Mouse (Mus musculus) liver, embryonic 15.5 days (tissue): Measurements from ENCODE around the gene Cplx3. TPM values are rescaled to one million over a fixed set of nuclear protein-coding genes. Genes with fewer than 3 reads are reported as not detected.

Experiments
- ATAC-seq: fragments of 200-750 bp; cut with Nextera tagmentation; 2 replicates; pipeline ENCODE4 v1.8.0; 2017; ENCODE audit warnings: moderate number of reproducible peaks, mild to moderate bottlenecking, moderate library complexity; ENCODE audit not compliant: insufficient read depth
- H3K27ac ChIP-seq: fragments of 300-500 bp; sonication (generic); replicated peaks from 2 replicates; pipeline ENCODE4 v1.5.1; 2015; ENCODE audit warnings: mild to moderate bottlenecking, inconsistent platforms
- H3K27me3 ChIP-seq: fragments of 300-500 bp; sonication (generic); 2 replicates; pipeline ENCODE4 v1.6.1; 2015; ENCODE audit warnings: mild to moderate bottlenecking, inconsistent platforms
- H3K36me3 ChIP-seq: fragments of 300-500 bp; sonication (generic); replicated peaks from 2 replicates; pipeline ENCODE4 v1.6.1; 2015; ENCODE audit warnings: moderate library complexity, mild to moderate bottlenecking, inconsistent platforms
- H3K4me1 ChIP-seq: fragments of 300-500 bp; sonication (generic); replicated peaks from 2 replicates; pipeline ENCODE4 v1.6.1; 2015; ENCODE audit warnings: inconsistent platforms
- H3K4me2 ChIP-seq: fragments of 300-500 bp; sonication (generic); 2 replicates; pipeline ENCODE4 v1.6.1; 2015; ENCODE audit warnings: moderate library complexity, mild to moderate bottlenecking, inconsistent platforms
- H3K4me3 ChIP-seq: fragments of 300-500 bp; sonication (generic); replicated peaks from 2 replicates; pipeline ENCODE4 v1.5.1; 2015; ENCODE audit warnings: mild to moderate bottlenecking, inconsistent platforms
- H3K9ac ChIP-seq: fragments of 300-500 bp; sonication (generic); 2 replicates; pipeline ENCODE4 v1.6.1; 2015; ENCODE audit warnings: moderate library complexity, mild to moderate bottlenecking, inconsistent platforms
- H3K9me3 ChIP-seq: fragments of 300-500 bp; sonication (generic); replicated peaks from 2 replicates; pipeline ENCODE4 v1.6.1; 2016; ENCODE audit warnings: inconsistent platforms
- WGBS: fragments of 180-500 bp; shearing (Covaris S2); methylation state at CpG from one replicate; pipeline ENCODE4 v1.1.7; 2015; ENCODE audit warnings: mixed read lengths; ENCODE audit not compliant: insufficient replicate concordance; 5-methylcytosine and 5-hydroxymethylcytosine counted together
- polyA plus RNA-seq: library from polyadenylated mRNA; unstranded; fragments of >200 nt; fragmentation: Nextera tagmentation; extraction: Ambion mirVana; gene quantifications from 2 replicates; pipeline ENCODE4 v1.2.1, GENCODE M21; 2015

Gene Cplx3
- polyA plus RNA-seq, 1 experiment from 2014 or later: not detected

DNA sequence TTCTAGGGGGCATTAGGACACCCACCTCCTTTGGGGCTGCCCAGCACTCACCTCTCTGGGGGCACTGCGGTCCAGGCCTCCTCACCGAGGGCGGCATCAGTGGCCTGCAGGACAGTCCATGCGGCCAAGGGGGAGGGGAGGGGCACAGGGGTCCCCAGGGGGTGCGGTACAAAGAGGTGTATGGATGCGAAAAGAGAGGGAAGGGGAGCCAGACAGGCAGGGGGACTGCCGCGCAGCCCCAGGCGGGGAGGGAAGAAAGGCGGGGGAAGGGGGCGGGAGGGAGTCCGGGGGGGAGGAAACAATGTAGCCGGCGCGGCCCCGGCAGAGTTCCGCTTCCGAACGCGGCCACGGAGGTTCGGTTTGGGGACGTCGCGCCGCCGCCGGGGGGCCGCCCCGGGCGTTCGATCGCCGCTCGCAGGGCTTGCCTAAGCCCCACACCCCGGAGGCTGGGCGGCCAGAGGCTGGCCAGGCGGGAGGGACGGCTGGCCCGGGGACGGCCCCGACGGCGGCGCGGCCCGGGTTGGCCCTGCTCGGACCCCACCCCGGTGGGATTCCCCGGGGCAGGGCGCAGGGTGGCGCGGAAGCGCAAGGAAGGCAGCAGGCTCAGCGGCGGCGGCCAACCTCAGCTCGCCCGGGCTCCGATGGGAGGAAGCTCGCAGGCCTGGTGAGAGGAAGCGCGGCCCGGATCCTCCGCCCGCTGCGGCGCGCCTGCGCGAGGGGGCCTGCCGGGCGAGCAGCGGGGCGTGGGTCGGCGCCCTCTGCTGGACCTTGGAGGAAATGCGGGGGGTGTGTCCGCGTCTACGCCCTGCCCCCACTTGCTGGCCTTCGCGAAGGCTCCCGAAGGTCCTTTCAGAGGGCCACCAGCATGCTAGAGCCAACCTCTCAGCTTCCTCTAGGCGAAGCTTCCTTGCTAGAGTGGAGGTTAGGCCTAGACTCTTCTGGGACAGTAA, 39.1 kb upstream of the Cplx3 start:
- ATAC-seq: peak; percentile 80
- Histone ChIP-seq H3K9ac (peak overlapping the region; percentile 96), H3K27ac (peak overlapping the region; percentile 96), H3K27me3 (no peaks in the 10 kb centered on the region), H3K4me2 (peak overlapping the region; percentile 96), H3K4me3 (peak overlapping the region; percentile 93), H3K4me1 (peaks cover 79% of the 10 kb centered on the region), H3K9me3 (no peaks in the 10 kb centered on the region), H3K36me3 (peaks cover 10% of the 10 kb centered on the region; the same call in 1 of the 2 replicates)
- WGBS: under 1% methylated on average over 85 of the region's 85 CpGs

DNA sequence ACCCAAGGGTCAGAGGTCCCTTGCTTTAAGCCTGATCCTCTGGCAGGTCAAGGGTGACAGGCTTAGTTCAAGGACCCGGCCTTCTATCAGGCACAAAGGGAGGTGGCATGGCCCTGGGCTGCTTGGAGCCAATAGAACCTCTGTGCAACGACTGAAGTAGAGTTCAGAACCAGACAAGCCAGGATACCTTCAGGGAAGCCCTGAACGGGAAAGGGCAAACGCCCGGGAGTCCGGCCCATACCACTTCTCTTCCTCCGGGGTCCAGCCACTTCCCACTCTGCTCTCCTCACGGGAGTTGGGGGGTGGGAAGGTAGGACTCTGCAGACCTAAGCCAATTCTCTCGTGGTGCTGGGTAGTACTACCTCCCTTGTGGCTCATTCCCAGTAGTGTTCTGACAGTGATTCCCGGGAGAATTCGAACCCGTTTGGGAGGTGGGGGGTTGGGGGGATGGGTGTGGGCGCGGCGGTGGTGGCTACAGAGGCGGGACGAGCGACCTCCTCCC, 38.4 kb upstream of the Cplx3 start:
- H3K36me3 ChIP-seq: peaks cover 10% of the 10 kb centered on the region; the same call in 1 of the 2 replicates
- no peaks in the 10 kb centered on the region for H3K27me3 ChIP-seq
- peaks cover 84% of the 10 kb centered on the region for H3K4me1 ChIP-seq
- ATAC-seq: no peak
- H3K4me2 ChIP-seq: peak overlapping the region; percentile 96
- H3K9ac ChIP-seq: peak overlapping the region; percentile 96
- peak overlapping the region; percentile 93 for H3K4me3 ChIP-seq
- WGBS: 0% methylated on average over 18 of the region's 18 CpGs
- peak overlapping the region; percentile 96 for H3K27ac ChIP-seq
- H3K9me3 ChIP-seq: no peaks in the 10 kb centered on the region

GRCm38 (mm10) chr9:57643856-57644180, 37.7 kb upstream of the Cplx3 start:
- Histone ChIP-seq H3K4me3 (peak overlapping the region; percentile 93), H3K4me2 (peak overlapping the region; percentile 96), H3K27me3 (no peaks in the 10 kb centered on the region), H3K9ac (peak overlapping the region; percentile 96), H3K27ac (peak overlapping the region; percentile 96), H3K9me3 (no peaks in the 10 kb centered on the region), H3K4me1 (peaks cover 91% of the 10 kb centered on the region), H3K36me3 (peaks cover 10% of the 10 kb centered on the region; the same call in 1 of the 2 replicates)
- 7% methylated on average over 7 of the region's 7 CpGs for WGBS
- peak; percentile 23; the same call in 1 of the 2 replicates for ATAC-seq

- Histone ChIP-seq H3K4me2 (peak overlapping the region; percentile 96), H3K36me3 (peaks cover 10% of the 10 kb centered on the region; the same call in 1 of the 2 replicates), H3K4me1 (peaks cover 92% of the 10 kb centered on the region), H3K9me3 (no peaks in the 10 kb centered on the region), H3K27ac (peak overlapping the region; percentile 96), H3K4me3 (peak overlapping the region; percentile 93), H3K9ac (peak overlapping the region; percentile 96), H3K27me3 (no peaks in the 10 kb centered on the region)
- ATAC-seq: no peak
- 14% methylated on average over 9 of the region's 9 CpGs for WGBS
Measured at GRCm38 (mm10) chr9:57643169-57643855, 37.2 kb upstream of the Cplx3 start.

GRCm38 (mm10) chr9:57641775-57642550, 35.9 kb upstream of the Cplx3 start:
- 59% methylated on average over 13 of the region's 13 CpGs for WGBS
- Histone ChIP-seq H3K4me1 (peaks cover 99% of the 10 kb centered on the region), H3K9ac (no peak overlapping the region), H3K4me2 (no peak overlapping the region; the same call in none of the 2 replicates), H3K36me3 (peaks cover 10% of the 10 kb centered on the region; the same call in 1 of the 2 replicates), H3K27me3 (no peaks in the 10 kb centered on the region), H3K4me3 (no peak overlapping the region), H3K27ac (peak overlapping the region; percentile 96), H3K9me3 (no peaks in the 10 kb centered on the region)
- no peak for ATAC-seq

GRCm38 (mm10) chr9:57641022-57641421, 34.9 kb upstream of the Cplx3 start:
- ATAC-seq: no peak
- H3K27ac ChIP-seq: peak overlapping the region; percentile 96
- H3K27me3 ChIP-seq: no peaks in the 10 kb centered on the region
- H3K9ac ChIP-seq: peak overlapping the region; percentile 40
- WGBS: 67% methylated on average over 1 of the region's 1 CpGs
- H3K36me3 ChIP-seq: peaks cover 10% of the 10 kb centered on the region; the same call in 1 of the 2 replicates
- H3K4me3 ChIP-seq: peak overlapping the region; percentile 47; the same call in 1 of the 2 replicates
- H3K4me1 ChIP-seq: peaks cover 95% of the 10 kb centered on the region
- H3K4me2 ChIP-seq: peak overlapping the region; percentile 71
- H3K9me3 ChIP-seq: no peaks in the 10 kb centered on the region

DNA sequence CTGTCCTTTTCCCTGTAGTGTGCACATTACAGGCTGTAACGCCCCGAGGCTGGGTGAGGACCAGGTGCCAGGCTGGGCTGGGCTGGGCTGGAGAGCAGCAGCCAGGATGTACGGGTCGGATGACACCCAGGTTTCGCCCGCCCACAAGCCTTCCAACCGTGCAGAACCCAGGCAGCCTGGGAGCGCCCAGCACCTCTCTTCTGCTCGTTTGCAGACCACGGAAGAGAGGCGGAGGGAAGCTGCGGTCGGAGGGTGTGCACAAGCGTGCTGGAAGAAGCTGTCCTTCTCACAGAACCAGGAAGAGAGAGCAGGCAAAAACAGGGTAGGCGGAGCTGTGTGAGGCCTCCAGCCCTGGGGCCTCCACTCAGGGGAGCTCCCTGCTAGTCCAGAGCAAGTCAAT, 34.3 kb upstream of the Cplx3 start:
- Histone ChIP-seq H3K9me3 (no peaks in the 10 kb centered on the region), H3K4me1 (peaks cover 95% of the 10 kb centered on the region), H3K4me2 (peak overlapping the region; percentile 71), H3K9ac (peak overlapping the region; percentile 40), H3K4me3 (peak overlapping the region; percentile 47), H3K27me3 (no peaks in the 10 kb centered on the region), H3K27ac (peak overlapping the region; percentile 96), H3K36me3 (peaks cover 14% of the 10 kb centered on the region; the same call in 1 of the 2 replicates)
- peak; percentile 40 for ATAC-seq
- WGBS: 2% methylated on average over 15 of the region's 15 CpGs

DNA sequence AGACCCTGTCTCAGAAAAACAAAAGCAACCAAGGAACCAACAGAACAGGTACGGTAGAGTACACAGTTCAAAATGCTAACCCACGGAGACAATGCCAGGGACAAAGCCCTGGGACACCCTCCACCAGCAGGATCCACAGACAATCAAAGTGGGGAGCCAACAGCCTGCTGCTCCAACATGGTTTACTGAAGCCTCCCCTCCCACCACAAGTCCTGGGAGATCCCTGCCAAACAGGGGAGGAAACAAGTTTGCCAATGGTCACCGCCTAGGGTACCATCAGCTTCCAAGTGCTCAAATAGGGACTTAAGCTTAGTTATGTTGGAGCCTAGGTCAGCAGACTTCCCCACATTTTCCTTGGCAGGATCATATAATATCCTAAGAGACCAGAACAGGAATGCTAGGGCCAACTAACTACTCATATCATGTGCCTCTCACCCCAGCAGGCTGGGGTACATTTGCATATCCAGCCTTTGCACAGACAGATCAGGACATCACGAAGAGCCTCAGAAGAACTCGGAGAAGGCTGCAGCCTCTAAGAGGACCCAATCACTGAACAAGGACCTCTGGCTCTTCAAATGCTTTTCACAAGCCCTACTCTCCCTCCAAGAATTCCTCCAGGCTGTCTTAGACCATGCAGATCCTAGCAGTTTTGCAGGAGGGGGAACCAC, 33.7 kb upstream of the Cplx3 start:
- H3K36me3 ChIP-seq: peaks cover 14% of the 10 kb centered on the region; the same call in 1 of the 2 replicates
- peak overlapping the region; percentile 71 for H3K4me2 ChIP-seq
- peaks cover 93% of the 10 kb centered on the region for H3K4me1 ChIP-seq
- 32% methylated on average over 5 of the region's 5 CpGs for WGBS
- H3K27me3 ChIP-seq: no peaks in the 10 kb centered on the region
- peak overlapping the region; percentile 47 for H3K4me3 ChIP-seq
- peak overlapping the region; percentile 96 for H3K27ac ChIP-seq
- H3K9me3 ChIP-seq: no peaks in the 10 kb centered on the region
- peak overlapping the region; percentile 40 for H3K9ac ChIP-seq
- ATAC-seq: no peak

DNA sequence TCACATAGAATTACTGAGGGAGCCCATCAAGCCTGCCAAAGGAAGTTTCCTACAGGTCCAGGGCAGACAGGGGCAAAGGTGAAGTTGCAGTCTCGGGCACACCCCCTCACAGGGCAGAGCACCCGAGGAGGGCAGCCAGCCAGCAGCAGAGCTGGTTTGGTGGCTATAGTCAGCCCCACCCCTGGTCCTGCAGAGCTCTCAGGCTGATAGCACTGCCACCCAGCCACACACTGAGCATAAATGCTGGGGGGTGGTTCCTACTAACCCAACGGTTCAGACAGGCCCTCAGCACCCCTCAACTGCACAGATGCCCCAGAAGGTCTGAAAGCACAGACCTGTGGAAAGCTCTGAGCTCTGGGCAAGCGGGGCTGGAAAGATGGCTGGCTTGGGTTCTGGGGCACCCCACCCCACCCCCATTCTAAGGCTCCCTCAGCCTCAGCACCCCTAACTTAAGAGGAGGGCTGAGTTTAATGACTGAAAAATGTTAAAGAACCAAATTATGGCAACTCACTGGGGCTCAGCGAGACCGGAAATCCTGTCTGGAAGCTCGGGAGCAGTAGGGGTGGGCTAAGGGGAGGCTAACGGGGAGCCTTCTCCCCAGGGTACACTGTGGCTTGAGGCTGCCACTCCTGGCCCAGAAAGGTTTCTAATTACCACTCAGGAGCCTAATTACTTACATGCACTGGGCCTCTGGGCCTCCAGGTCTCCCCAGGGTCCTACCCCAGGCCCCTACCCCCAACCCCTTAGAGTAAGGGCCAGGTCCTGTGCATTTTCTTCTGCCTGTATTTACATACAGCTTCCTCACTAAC, 32.8 kb upstream of the Cplx3 start:
- peak overlapping the region; percentile 96 for H3K27ac ChIP-seq
- peaks cover 93% of the 10 kb centered on the region for H3K4me1 ChIP-seq
- H3K27me3 ChIP-seq: no peaks in the 10 kb centered on the region
- WGBS: 6% methylated on average over 8 of the region's 8 CpGs
- H3K36me3 ChIP-seq: peaks cover 20% of the 10 kb centered on the region
- H3K9me3 ChIP-seq: no peaks in the 10 kb centered on the region
- peak overlapping the region; percentile 24 for H3K4me3 ChIP-seq
- peak overlapping the region; percentile 71 for H3K4me2 ChIP-seq
- peak overlapping the region; percentile 19 for H3K9ac ChIP-seq
- ATAC-seq: peak; percentile 80
